Mouse (Mus musculus): Measurements from ENCODE around the gene Vwa7. TPM values are rescaled to one million over a fixed set of nuclear protein-coding genes. Genes with fewer than 3 reads are reported as not detected.

The Vwa7 gene
- polyA plus RNA-seq, 1 experiment from 2014 or later = 0.43 TPM

DNA sequence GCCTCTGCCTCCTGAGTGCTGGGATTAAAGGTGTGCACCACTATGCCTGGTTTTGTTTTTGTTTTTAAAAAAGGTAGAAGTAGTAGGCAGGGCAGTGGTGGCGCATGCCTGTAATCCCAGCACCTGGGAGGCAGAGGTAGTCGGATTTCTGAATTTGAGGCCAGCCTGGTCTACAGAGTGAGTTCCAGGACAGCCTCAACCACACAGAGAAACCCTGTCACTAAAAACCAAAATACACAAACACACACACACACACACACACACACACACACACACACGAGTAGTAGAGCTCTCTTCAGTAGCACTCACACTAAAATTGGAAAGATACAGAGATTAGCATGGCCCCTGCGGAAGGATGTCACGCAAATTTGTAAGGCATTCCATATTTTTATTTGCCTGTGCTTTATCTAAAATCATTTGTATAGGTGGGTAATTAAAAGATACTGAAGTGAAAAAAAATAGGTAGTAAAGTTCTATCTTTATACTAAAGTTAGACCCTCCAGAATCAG is 32.6 kb downstream of the Vwa7 start:
- Histone ChIP-seq H3K4me3 (replicated peaks) (peak overlapping the region; percentile 62), H3K9me3 (replicated peaks) (no peaks in the 10 kb centered on the region), H3K27me3 (no peaks in the 10 kb centered on the region), H3K27ac (replicated peaks) (peak overlapping the region; percentile 99), H3K4me1 (peaks cover 60% of the 10 kb centered on the region), H3K36me3 (peaks cover 16% of the 10 kb centered on the region), H3K4me2 (replicated peaks) (peak overlapping the region; percentile 87), H3K9ac (no peak overlapping the region)
- WGBS = 66% methylated on average over 5 of the region's 5 CpGs
- no peak for ATAC-seq (ENCODE audit: insufficient number of reproducible peaks, low FRiP score, low TSS enrichment, low read depth)

DNA sequence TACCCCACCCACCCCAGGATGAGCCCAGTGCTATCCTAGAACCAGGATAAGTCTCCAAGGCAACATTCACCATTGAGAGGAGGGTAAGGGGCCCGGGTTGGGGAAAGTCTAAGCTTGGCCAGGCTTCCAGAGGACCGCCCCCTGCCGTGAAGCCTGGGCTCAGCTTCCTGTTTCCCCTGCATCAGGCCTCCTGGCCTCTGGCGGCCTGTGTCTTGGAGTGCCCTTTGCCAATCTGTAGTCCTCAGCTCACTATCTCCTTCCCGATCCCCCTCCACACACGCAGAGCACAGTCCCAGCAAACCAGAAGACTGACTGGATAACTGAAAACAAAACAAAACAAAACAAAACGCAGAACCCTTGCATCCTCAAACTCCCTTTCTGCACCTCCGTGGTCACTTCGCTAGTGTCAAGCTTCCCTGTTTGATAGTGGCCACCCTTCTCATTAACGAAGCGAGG is 33.2 kb downstream of the Vwa7 start, which contains the start of gene Clic1:
Clic1 (plus strand) TSS at position 406 of the 456 bp plus-strand sequence.
- Histone ChIP-seq H3K4me3 (replicated peaks) (peak within 1 kb of the TSS; percentile 62), H3K4me2 (replicated peaks) (peak within 1 kb of the TSS; percentile 87), H3K9ac (peak within 1 kb of the TSS; percentile 78), H3K27me3 (no peaks in the 10 kb centered on the region), H3K9me3 (replicated peaks) (no peaks in the 10 kb centered on the region), H3K27ac (replicated peaks) (peak within 1 kb of the TSS; percentile 99), H3K36me3 (peaks cover 22% of the 10 kb centered on the region), H3K4me1 (peaks cover 60% of the 10 kb centered on the region)
- ATAC-seq (ENCODE audit: insufficient number of reproducible peaks, low FRiP score, low TSS enrichment, low read depth) = peak; percentile 22
- 1% methylated on average over 11 of the region's 11 CpGs for WGBS

DNA sequence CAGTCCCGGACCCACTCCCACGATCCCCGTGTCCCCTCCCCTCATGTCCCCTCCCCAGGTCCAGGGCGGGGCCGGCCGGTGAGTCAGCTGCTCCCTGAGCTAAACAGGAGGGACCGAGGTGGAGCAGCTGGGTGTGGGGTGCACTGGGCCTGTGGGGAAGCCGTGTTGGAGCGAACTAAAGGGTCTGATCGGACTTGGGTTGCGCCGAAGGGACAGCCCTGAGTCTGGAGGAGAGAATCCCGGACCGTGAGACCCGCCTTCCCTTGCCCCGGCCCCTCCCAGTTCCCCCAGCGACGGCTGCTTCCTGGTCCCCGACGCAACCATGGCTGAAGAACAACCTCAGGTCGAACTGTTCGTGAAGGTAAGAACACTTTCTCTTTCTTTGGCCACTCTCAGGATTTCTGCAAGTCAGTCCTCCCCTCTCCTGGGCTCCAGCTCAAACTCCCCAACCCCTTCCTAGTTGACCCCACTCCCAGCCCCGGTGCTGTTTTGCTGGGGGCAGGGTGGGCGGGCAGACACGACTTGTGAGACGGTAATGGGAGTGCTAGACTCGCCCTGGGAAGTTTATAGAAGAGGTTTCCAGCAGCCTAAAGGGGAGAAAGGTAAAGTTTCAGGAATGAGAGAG is 33.9 kb downstream of the Vwa7 start:
- Histone ChIP-seq H3K27ac (replicated peaks) (peak overlapping the region; percentile 99), H3K4me1 (peaks cover 55% of the 10 kb centered on the region), H3K4me2 (replicated peaks) (peak overlapping the region; percentile 87), H3K9me3 (replicated peaks) (no peaks in the 10 kb centered on the region), H3K4me3 (replicated peaks) (peak overlapping the region; percentile 62), H3K36me3 (peaks cover 27% of the 10 kb centered on the region), H3K9ac (peak overlapping the region; percentile 78), H3K27me3 (no peaks in the 10 kb centered on the region)
- peak; percentile 12; the same call in 1 of the 2 replicates for ATAC-seq (ENCODE audit: insufficient number of reproducible peaks, low FRiP score, low TSS enrichment, low read depth)
- WGBS = under 1% methylated on average over 27 of the region's 27 CpGs

DNA sequence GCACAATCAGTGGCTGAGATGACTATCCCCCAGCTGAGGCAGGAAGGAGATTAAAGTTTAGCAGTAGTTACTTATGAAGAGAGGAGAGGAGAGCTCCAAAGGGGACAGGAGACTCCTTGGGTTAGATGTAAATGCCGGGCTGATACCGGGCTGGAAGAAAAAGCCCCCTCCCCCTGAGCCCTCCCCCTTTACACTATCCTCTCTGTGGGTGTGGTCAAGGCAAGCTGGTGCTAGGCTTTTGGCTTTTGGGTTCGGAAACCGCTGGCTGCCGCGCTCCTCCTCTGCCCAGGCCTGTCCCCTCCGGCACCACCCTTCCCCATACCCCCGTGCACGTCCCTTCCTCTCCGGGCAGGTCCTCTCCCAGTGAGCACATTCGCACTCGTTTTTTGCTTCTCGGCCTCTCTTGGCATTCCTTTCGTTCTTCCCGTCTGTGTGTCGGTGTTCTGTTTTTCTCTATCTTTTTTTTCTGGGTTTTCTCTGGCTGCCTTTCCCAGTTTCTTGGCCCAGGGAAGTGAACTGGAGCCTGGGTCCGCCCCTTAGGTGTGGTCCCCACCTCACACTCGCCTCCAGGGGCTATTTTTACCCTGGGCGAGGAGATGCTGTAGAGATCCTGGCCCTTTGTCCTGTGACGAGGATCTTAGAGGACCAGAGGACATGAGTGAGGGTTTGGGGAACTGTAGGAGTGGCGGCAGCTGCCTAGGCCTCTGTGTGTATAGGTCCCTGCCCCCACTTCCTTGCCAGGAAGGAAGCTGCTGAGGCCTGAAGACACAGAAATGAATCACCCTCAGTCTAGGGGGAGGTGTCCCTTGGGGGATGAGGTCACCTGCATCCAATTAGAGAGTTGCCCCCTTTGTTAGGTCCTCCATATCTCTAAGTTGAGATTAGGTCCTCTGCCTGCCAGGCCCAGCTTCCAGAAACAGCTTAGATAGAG is 35.0 kb downstream of the Vwa7 start:
- peak overlapping the region; percentile 95 for H3K27ac ChIP-seq (replicated peaks)
- peaks cover 38% of the 10 kb centered on the region for H3K36me3 ChIP-seq
- H3K4me2 ChIP-seq (replicated peaks) = peak overlapping the region; percentile 87
- no peaks in the 10 kb centered on the region for H3K27me3 ChIP-seq
- peak; percentile 56 for ATAC-seq (ENCODE audit: insufficient number of reproducible peaks, low FRiP score, low TSS enrichment, low read depth)
- no peaks in the 10 kb centered on the region for H3K9me3 ChIP-seq (replicated peaks)
- 1% methylated on average over 21 of the region's 21 CpGs for WGBS
- H3K9ac ChIP-seq = peak overlapping the region; percentile 54
- H3K4me3 ChIP-seq (replicated peaks) = peak overlapping the region; percentile 62
- peaks cover 47% of the 10 kb centered on the region for H3K4me1 ChIP-seq

DNA sequence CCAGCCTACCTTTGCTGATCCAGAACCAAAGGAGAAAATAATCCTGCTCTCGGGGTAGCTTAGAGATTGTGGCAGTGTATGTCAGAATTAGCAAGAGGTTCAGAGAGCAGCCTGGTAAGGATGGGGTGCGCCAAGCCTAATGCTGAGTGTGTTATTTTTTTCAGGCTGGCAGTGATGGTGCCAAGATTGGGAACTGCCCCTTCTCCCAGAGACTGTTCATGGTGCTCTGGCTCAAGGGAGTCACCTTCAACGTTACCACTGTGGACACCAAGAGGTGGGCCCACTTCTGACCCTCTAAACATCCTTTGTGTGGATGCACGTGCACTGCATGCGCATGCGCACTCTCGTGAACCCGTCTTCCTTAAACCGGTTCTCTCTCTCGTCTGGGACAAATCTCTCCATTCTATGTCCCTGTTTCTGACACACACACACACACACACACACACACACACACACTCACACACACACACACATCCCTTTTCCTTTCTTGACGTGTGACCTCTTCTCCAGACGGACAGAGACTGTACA is 36.0 kb downstream of the Vwa7 start:
- H3K4me3 ChIP-seq (replicated peaks) = peak overlapping the region; percentile 62
- WGBS = 71% methylated on average over 12 of the region's 12 CpGs
- H3K4me2 ChIP-seq (replicated peaks) = peak overlapping the region; percentile 87
- no peaks in the 10 kb centered on the region for H3K27me3 ChIP-seq
- peaks cover 41% of the 10 kb centered on the region for H3K4me1 ChIP-seq
- no peak for ATAC-seq (ENCODE audit: insufficient number of reproducible peaks, low FRiP score, low TSS enrichment, low read depth)
- H3K27ac ChIP-seq (replicated peaks) = peak overlapping the region; percentile 95
- no peaks in the 10 kb centered on the region for H3K9me3 ChIP-seq (replicated peaks)
- peaks cover 41% of the 10 kb centered on the region for H3K36me3 ChIP-seq
- peak overlapping the region; percentile 54; the same call in 1 of the 2 replicates for H3K9ac ChIP-seq

DNA sequence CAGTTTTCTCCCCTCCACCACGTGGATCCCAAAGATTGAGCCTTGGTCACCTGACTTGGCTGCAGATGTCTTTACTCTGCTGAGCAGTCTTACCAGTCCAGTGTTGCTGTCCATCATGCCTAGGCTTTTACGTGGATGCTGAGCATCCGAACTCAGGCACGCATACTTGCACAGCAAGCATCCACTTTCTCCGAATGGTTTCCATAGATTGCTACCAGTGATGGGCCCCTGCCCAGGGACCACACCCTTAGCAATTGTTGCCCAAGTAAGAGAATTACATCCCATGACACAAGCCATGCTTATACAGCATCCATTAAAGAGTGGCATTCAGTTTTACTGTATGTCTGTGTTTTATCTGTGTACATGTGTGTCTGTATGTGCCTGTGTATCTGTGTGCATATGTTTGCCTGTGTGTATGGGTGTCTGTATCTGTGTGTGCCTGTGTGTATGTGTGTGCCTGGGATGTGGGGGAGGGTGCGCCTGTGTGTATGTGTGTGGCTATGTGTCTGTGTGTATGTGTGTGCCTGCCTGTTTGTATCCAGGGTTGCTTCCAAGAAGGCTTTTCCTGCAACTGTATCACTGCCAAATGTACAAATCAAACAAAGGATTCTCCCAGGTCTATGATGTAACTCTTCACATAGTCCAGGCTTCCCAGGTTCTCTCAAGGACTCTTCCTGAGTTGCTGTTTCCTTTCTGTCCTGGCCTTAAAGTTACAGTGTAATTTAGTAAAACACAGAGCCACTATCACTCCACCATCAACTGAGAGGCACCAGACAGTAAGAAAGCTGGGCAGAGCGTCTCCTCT is 39.5 kb downstream of the Vwa7 start:
- peaks cover 52% of the 10 kb centered on the region for H3K36me3 ChIP-seq

DNA sequence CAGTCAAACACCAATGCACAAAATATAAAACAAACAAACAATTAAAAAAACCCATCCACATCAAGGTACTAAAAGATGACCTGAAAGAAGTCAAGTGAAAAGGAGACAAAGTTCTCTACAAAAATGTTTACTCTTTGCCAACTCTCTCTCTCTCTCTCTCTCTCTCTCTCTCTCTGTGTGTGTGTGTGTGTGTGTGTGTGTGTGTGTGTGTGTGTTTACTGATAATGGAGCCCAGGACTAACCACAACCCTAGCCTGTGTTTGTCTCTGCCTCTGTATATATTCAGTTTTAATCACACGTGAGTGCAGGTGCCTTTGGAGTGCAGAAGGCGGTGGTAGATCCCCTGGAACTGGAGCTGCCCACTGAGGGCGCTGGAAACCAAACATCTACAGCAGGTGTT is 40.7 kb downstream of the Vwa7 start:
- no peak overlapping the region for H3K4me3 ChIP-seq (replicated peaks)
- H3K9me3 ChIP-seq (replicated peaks) = no peaks in the 10 kb centered on the region
- H3K4me2 ChIP-seq (replicated peaks) = no peak overlapping the region
- ATAC-seq (ENCODE audit: insufficient number of reproducible peaks, low FRiP score, low TSS enrichment, low read depth) = no peak
- H3K9ac ChIP-seq = no peak overlapping the region
- H3K27ac ChIP-seq (replicated peaks) = no peak overlapping the region
- 75% methylated on average over 3 of the region's 3 CpGs for WGBS
- H3K36me3 ChIP-seq = peaks cover 63% of the 10 kb centered on the region
- peaks cover 40% of the 10 kb centered on the region for H3K4me1 ChIP-seq
- H3K27me3 ChIP-seq = no peaks in the 10 kb centered on the region

More for the DNA sequence above, 39.5 kb downstream of the Vwa7 start:
- Histone ChIP-seq H3K27ac (replicated peaks) (no peak overlapping the region), H3K4me1 (peaks cover 38% of the 10 kb centered on the region), H3K4me3 (replicated peaks) (no peak overlapping the region), H3K27me3 (no peaks in the 10 kb centered on the region), H3K9me3 (replicated peaks) (no peaks in the 10 kb centered on the region), H3K9ac (no peak overlapping the region), H3K4me2 (replicated peaks) (no peak overlapping the region)
- 89% methylated on average over 7 of the region's 7 CpGs for WGBS
- no peak for ATAC-seq (ENCODE audit: insufficient number of reproducible peaks, low FRiP score, low TSS enrichment, low read depth)

DNA sequence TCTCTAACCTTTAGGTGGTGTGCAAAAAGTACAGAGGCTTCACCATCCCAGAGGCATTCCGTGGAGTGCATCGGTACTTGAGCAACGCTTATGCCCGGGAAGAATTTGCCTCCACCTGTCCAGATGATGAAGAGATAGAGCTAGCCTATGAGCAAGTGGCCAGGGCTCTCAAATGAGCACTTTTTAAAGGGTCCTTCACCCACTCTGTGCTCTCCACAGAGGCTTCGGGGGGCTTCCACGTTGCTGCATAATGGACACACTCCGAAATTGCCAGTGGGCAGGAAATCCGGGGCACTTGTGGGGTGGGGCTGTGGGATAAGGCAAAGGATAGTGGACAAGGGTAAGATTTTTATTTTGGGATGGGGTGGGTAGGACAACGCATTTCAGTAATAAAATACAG is 41.9 kb downstream of the Vwa7 start:
- no peaks in the 10 kb centered on the region for H3K27me3 ChIP-seq
- H3K9ac ChIP-seq = no peak overlapping the region
- no peak for ATAC-seq (ENCODE audit: insufficient number of reproducible peaks, low FRiP score, low TSS enrichment, low read depth)
- peak overlapping the region; percentile 79; the same call in 1 of the 2 replicates for H3K4me2 ChIP-seq (replicated peaks)
- peaks cover 62% of the 10 kb centered on the region for H3K36me3 ChIP-seq
- peaks cover 30% of the 10 kb centered on the region for H3K4me1 ChIP-seq
- no peaks in the 10 kb centered on the region for H3K9me3 ChIP-seq (replicated peaks)
- peak overlapping the region; percentile 74 for H3K4me3 ChIP-seq (replicated peaks)
- WGBS = 51% methylated on average over 9 of the region's 9 CpGs
- H3K27ac ChIP-seq (replicated peaks) = peak overlapping the region; percentile 95; the same call in 1 of the 2 replicates

DNA sequence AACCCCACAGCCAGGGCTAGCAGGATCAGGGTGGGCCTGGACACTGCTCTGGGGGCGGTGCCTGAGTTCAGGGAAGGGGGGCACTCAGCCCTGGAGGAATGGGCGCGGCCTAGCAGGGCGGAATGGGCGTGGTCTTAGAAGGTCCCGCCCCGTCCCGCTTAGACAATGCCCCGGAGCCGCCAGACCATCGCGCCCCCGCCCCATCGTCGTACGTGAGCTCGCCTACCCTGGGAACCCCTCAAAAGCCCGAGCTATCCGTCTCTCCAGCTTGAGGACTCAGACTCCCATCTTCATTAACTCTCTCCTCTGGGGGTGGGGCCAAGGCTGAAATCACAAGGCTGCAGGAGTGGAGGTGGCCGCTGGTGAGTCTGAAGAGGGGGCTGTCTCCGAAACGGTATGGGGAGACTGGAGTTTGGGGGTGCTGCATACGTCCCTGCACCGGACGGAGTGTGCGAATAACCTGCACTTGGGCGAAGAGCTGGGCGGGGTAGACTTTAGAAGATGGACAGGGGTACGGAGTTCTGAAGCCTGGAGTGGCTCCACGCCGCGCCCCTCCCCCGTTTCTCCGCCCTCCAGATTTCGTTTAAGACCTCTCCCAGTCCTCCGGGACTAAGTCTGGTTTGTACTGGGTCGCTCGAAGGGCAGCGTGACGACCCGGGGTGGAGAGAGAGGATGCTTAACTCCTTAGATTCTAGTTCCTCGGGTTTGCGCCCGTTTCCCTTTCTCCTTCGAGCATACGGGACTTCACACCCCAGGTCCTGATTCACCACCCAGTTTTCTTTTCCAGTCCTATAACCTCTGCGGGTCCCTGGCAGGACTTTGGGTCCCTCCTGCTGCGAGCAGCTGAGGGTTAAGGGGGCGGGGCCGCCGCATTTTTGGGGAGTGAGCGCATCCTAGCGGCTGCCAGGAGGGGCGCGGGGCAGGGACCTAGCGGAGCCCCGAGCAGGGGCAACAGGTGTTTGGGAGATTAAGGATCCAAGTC is 42.8 kb downstream of the Vwa7 start, which contains the start of gene Ddah2:
Ddah2 (plus strand) TSS at position 125 of the 982 bp plus-strand sequence.
- Histone ChIP-seq H3K9me3 (replicated peaks) (no peaks in the 10 kb centered on the region), H3K27me3 (0 out of 2 replicates have a peak, but pooled peaks cover 6% of the 10 kb centered on the region), H3K4me1 (peaks cover 31% of the 10 kb centered on the region), H3K36me3 (peaks cover 54% of the 10 kb centered on the region), H3K27ac (replicated peaks) (peak within 1 kb of the TSS; percentile 95), H3K4me3 (replicated peaks) (peak within 1 kb of the TSS; percentile 74), H3K4me2 (replicated peaks) (peak within 1 kb of the TSS; percentile 79), H3K9ac (peak within 1 kb of the TSS; percentile 81)
- 0% methylated on average over 57 of the region's 57 CpGs for WGBS
- ATAC-seq (ENCODE audit: insufficient number of reproducible peaks, low FRiP score, low TSS enrichment, low read depth) = peak; percentile 93

Measured in embryonic facial prominence, embryonic 15.5 days (tissue).